Mouse (Mus musculus): ENCODE measurements around the gene Dennd4a. TPM values are rescaled to one million over a fixed set of nuclear protein-coding genes. Genes with fewer than 3 reads are reported as not detected.

Gene Dennd4a
- total RNA-seq, 2 experiments from 2014 or later = 1.6 to 2.5 TPM

DNA sequence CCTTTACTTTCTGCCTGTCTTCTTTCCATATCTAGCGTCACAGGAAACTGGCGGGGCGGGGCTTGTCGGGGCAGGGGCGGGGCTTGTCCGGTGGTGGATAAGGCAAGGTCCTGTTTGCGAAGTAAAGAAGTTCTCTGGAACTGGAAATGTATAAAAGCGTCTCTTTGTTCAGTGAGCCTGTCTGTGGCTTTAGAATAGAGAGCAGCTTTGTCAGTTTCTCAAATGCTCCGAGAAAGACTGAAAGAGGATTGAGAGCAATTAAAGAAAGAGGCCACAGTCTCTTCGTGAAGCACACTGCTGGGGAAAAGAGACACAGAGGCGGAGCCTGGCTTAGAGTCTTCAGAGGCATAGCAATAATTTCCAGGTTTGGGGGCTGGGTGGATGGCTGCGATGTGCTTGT is 145.2 kb downstream of the Dennd4a start:
- DNase-seq (ENCODE audit: low spot score) = no peak

DNA sequence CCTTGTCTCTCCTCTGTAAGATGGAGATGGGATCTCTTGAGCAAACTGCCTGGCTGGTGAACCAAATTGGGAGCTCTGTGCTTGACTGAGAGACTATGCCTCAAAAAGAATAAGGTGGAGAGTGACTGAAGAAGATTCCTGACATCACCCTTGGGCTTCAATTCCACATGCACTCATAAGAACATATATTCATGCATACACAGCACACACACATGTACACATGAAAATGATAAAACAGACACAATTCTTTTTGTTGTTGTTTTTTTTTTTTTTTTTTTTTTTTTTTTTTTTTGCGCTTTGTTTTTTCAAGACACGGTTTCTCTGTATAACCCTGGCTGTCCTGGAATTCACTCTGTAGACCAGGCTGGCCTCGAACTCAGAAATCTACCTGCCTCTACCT is 146.1 kb downstream of the Dennd4a start:
- DNase-seq (ENCODE audit: low spot score) = no peak

DNA sequence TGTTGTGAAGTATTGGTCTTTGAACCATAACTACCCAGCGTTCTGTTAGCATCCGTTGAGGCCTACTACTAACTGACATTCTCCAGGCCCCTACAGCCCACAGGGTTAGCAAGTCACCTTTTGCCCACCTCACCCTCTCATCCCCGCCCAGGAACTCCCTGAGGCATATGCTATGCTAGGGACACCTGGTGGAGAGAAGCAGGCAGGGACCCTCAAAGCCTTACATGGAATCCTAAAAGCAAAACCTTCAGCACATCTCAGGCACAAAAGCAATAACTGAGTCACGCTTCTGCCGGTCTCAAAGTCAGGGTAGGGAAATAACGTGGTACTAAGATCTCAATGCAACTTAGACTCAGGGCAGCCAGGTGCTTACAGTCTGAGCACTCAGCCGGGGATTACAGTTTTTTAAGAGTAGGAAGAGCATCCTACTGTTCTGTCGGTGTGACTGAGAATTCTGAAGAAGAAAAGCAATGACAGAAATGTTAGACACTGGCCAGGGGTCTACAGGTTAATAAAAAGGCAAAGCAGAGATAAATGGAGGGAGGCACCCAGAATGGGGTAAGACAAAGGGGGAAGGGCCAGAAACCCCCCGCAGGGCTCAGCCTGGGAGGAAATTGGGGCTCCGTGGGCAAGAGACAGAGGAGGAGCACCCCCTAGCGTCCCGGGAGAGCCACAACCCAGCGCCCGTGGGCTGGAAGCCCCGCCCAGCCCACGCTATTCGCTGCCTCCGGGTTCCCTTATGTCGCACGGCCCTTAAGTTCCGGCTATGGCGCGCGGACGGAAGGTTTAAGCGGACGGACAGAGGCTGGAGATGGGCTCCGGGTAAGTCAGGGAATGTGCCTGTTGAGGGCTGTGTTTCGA is 149.2 kb downstream of the Dennd4a start, which contains the start of gene Ints14:
TSS of gene Ints14 (plus strand) at position 789 of the 861 bp plus-strand sequence.
- peak; percentile 97 for DNase-seq (ENCODE audit: low spot score)

DNA sequence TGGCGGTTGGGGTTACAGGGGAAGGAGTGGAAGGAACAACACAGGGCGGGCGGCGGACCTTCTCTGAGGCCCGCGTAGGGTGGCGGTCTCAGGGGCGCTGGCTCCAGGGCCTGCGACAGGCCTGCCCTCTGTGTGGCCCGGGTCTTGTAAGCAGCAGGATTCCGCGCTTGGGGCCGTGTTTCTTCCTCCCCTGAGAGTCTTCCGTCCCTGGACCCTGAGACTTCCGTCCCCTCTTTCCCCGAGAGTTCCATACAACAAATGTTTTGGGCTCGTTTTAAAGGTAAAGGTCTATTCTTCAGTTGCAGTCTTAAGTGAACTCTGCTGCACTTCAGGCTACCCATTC is 149.8 kb downstream of the Dennd4a start:
- DNase-seq (ENCODE audit: low spot score) = no peak

Other genes starting within 250 kb of the Dennd4a start
- gene Rab11a, start 73.6 kb upstream of the Dennd4a start, total RNA-seq (2021) = 10 to 100 TPM; 93.9 to 96.6 TPM
- gene Slc24a1, start 140.3 kb downstream of the Dennd4a start, total RNA-seq (2021) = under 1 TPM in 1 of 2 experiments, not detected in 1; 0.05 TPM
- 10 to 100 TPM; 14.3 to 14.6 TPM for gene Ints14, start 149.6 kb downstream of the Dennd4a start, total RNA-seq (2021)
- gene Hacd3, start 210.4 kb downstream of the Dennd4a start, total RNA-seq (2021) = 10 to 100 TPM; 10.2 to 11.5 TPM
- gene Dpp8, start 221.1 kb downstream of the Dennd4a start, total RNA-seq (2021) = 100 to 1,000 TPM in 1 of 2 experiments, 10 to 100 TPM in 1; 94.2 to 106 TPM